8 mouse cellular contexts compared by ENCODE assay signal in genomic region chr9:96961986-96962701, GRCm38 (mm10). TPM values are rescaled to one million over a fixed set of nuclear protein-coding genes. Genes with fewer than 3 reads are reported as not detected.
DNase-seq lines count a peak whose midpoint lies in the region; ATAC-seq lines count a peak whose summit lies in the region.
"Had no signal": no experiment of that assay in that cellular context is flagged by ENCODE, and none has a peak within 500 bp of the region (broad histone marks: within the 10 kb centered on the region; RNA-seq: fewer than 3 reads in every experiment).

No protein-coding gene starts in this region.

- WGBS in kidney, embryonic 15.5 days: 36% methylated on average over 17 of the region's 17 CpGs
- WGBS in neural tube, embryonic 13.5 days: 64% methylated on average over 17 of the region's 17 CpGs

- no peak overlapping the region for H3K4me3 ChIP-seq in kidney, embryonic 15.5 days (replicated peaks)
- H3K4me3 ChIP-seq in neural tube, embryonic 13.5 days: no peak overlapping the region

- H3K9me3 ChIP-seq in kidney, embryonic 15.5 days (replicated peaks): no peaks in the 10 kb centered on the region
- 0 out of 2 replicates have a peak, but pooled peaks cover 2% of the 10 kb centered on the region for H3K9me3 ChIP-seq in neural tube, embryonic 13.5 days

- no peaks in the 10 kb centered on the region for H3K27me3 ChIP-seq in kidney, embryonic 15.5 days
- H3K27me3 ChIP-seq in neural tube, embryonic 13.5 days: no peaks in the 10 kb centered on the region

- peak; percentile 79 for ATAC-seq in kidney, embryonic 15.5 days (replicated peaks; ENCODE audit: low FRiP score)
- peak; percentile 19; the same call in 1 of the 2 replicates for ATAC-seq in neural tube, embryonic 13.5 days (ENCODE audit: low read depth)
- no peak for ATAC-seq in erythroblast, adult 5-6 weeks (replicated peaks; ENCODE audit: low FRiP score, poor library complexity, severe bottlenecking)

- no peak overlapping the region for H3K4me2 ChIP-seq in kidney, embryonic 15.5 days
- no peak overlapping the region for H3K4me2 ChIP-seq in neural tube, embryonic 13.5 days

- H3K9ac ChIP-seq in kidney, embryonic 15.5 days: no peak overlapping the region
- peak overlapping the region; percentile 1 for H3K9ac ChIP-seq in neural tube, embryonic 13.5 days

- DNase-seq in lung, postnatal 10 days: peak; percentile 20
- DNase-seq in lung, postnatal 25 days (ENCODE audit: low spot score): no peak
- DNase-seq in heart, postnatal 4 days: peak; percentile 68
- no peak for DNase-seq in cerebellum, adult 18-20 months
- DNase-seq: thymus, postnatal 4 days had no signal

- no peaks in the 10 kb centered on the region for H3K36me3 ChIP-seq in kidney, embryonic 15.5 days
- H3K36me3 ChIP-seq in neural tube, embryonic 13.5 days: no peaks in the 10 kb centered on the region

- peak overlapping the region; percentile 78 for H3K27ac ChIP-seq in kidney, embryonic 15.5 days
- H3K27ac ChIP-seq in neural tube, embryonic 13.5 days (replicated peaks): peak overlapping the region; percentile 15; the same call in 1 of the 2 replicates

- peaks cover 83% of the 10 kb centered on the region for H3K4me1 ChIP-seq in kidney, embryonic 15.5 days
- peaks cover 58% of the 10 kb centered on the region for H3K4me1 ChIP-seq in neural tube, embryonic 13.5 days (replicated peaks)

RNA-seq across cellular contexts. Expression of gene Spsb4, which starts 56.5 kb away (rescaled TPM):
- total RNA-seq in heart, postnatal 4 days (2021): 10 to 100 TPM; 30.4 to 34.6 TPM
- 56.8 and 58.0 TPM in 2 replicates for polyA plus RNA-seq in kidney, embryonic 15.5 days (2015; fragmentation: Nextera tagmentation; extraction: Ambion mirVana)
- 59.6 and 62.4 TPM in 2 replicates for polyA plus RNA-seq in neural tube, embryonic 13.5 days (2015; fragmentation: Nextera tagmentation; extraction: Ambion mirVana)
- total RNA-seq in erythroblast, adult 5-6 weeks (2015; ENCODE audit: low replicate concordance): 4.4 TPM in 1 of 2 replicates, not detected in the other
- not detected in 2 replicates for total RNA-seq in erythroblast, adult 5-6 weeks (2017; ENCODE audit: low replicate concordance)

Comparison
In these comparisons a context has a peak if more than half of its experiments do, and no peak if none do; other contexts are left out.
1. DNase-seq: peak in lung, postnatal 10 days (single experiment) and heart, postnatal 4 days (single experiment); none in lung, postnatal 25 days (single experiment) and cerebellum, adult 18-20 months (0 of 2).
2. RNA of gene Spsb4, which starts 56.5 kb away (total RNA-seq): 30.4 to 34.6 TPM in heart, postnatal 4 days; 4.4 TPM in erythroblast, adult 5-6 weeks; every median in the first group is over 4 times any median in the second.